Mouse (Mus musculus) adrenal gland, postnatal 36 days (tissue): ENCODE measurements around the gene Thrb. TPM values are rescaled to one million over a fixed set of nuclear protein-coding genes. Genes with fewer than 3 reads are reported as not detected.

Experiments used
- DNase-seq, 2 experiments: peaks; one replicate each; pipeline ENCODE4 v3.0.0; 2021; ENCODE audit warnings: mixed read lengths in 1 of 2
- total RNA-seq, 2 experiments: library from RNA; stranded (reverse); gene quantifications; 2 replicates each; pipeline ENCODE4 v1.2.3; 2021

Thrb gene
- total RNA-seq, 2 experiments from 2014 or later: 26.5 to 102 TPM

DNA sequence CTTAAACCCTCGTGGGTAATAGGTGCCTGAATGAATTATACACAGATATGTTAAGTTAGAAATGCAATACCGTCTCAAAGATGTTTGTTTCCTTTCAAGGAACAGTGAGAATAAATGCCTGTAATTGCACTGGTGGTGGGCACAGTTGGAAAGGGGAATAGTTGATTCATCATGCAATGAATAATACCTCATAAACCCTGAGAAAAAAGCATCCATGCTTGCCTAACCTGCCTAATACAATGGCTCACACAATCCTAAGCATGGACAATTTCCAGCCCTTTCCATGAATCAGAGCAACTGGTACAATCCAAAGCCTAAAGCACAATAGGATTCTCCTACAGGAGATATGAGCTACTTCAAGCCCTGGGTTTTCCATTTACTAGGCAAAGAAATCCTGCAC, 299.8 kb downstream of the Thrb start:
- DNase-seq: no peak

DNA sequence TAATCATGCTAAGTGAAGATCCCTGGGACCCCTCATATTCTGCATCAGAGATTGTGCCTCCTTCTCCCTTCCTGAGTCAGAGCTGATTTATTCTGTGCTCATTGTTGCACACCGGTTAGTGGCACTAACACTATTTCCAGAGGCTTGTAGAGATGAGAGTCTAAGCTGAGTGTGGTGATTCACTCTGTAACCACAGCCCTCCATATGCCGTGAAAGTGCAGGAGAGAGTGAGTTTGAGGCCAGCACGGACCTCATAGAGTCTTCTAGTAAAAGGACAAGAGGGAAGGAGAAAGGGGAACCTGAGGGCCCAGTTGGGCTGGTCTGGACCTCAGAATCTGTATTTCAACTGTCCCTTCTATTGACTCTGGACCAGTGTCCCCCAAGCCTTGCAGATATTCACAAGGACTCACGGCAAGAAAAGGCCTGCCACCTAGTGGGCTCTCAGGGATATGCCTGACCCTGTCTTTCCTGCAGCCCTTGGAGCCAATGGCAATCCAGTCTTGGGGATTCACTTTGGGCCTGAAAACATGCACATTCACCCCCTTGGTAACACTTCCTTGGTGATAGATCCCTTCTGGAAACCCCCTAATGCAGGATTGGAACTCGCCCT, 307.2 kb downstream of the Thrb start:
- peak; percentile 48 to 70 for DNase-seq

DNA sequence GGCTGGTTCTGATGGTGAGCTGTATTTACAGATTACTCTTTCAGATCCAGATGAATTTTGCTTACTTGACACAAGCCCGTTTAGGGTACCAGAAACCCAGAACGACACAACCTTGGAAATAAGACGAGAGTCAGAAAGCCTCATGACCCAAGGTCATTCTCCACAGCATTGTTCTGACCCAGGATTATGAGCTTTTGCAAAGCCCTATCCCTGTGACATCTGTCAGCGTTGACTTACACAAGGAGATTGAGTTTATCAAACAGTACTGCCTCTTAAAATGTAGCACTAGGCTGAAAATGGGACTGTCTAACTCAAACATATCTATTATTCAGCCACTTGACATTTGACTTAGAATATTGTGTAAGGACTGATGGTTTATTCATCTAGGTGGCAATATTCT, 312.1 kb downstream of the Thrb start:
- no peak for DNase-seq

DNA sequence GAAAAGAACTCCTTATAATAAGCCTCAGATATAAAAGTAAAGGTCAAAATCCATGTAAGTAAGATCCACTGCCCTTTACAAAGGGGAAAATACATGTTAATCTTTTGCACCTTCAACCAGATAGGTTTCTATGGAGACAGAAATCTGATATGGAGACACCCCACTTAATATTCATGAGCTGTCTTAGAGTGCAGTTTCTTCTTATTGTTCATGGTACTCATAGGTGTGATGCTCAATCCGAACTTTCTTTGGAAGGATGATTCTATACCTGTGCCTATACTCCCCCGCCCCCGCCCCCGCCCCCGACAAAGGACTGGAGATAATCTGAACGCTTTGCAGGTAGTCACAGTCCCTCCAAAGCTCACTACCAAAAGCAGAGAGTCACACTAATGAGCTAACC, 312.6 kb downstream of the Thrb start:
- DNase-seq: no peak

- DNase-seq: no peak
These were observed 315.7 kb downstream of the Thrb start for GRCm38 (mm10) chr14:17975786-17976185.

GRCm38 (mm10) chr14:17978259-17978658, 318.2 kb downstream of the Thrb start:
- no peak for DNase-seq

- no peak for DNase-seq
These were observed 321.2 kb downstream of the Thrb start for GRCm38 (mm10) chr14:17981258-17981657.

DNA sequence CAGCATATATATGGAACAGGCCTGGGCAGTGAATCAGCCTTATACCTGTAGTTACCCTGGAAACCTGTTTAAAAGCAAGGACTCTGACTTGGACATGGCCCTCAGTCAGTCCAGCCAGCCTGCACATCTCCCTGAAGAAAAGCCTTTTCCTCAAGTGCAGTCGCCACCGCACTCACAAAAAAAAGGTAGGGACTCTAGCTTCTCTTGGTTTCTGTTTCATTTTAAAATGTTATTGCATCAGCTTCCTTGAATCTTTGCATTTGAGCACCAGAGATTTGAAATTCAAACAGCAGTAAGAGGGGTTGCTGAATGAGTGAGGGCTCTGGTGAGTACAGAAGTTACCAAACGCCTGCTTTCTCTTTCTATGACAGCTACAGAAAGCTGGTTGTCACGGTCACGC, 322.0 kb downstream of the Thrb start:
- DNase-seq: no peak

DNA sequence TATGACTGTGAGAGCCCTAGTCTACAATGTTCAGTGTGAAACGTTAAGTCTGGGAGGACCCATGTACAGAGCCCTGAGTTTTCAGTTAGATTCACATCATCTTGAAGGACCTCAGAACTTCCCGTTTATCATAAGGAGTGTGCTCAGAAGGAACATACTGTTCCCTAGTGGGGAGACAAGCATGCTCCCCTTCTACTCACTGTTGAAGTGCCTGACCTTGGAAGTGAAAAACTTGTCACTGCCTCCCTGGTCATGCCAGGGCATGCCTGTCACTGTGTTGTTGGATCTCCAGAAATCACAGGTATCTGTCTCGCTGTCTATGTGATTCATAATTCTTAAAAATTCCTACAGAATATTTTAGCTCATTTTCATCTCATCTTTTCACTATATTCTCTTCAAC, 323.3 kb downstream of the Thrb start:
- DNase-seq: peak in 1 of 2 experiments; percentile 12

DNA sequence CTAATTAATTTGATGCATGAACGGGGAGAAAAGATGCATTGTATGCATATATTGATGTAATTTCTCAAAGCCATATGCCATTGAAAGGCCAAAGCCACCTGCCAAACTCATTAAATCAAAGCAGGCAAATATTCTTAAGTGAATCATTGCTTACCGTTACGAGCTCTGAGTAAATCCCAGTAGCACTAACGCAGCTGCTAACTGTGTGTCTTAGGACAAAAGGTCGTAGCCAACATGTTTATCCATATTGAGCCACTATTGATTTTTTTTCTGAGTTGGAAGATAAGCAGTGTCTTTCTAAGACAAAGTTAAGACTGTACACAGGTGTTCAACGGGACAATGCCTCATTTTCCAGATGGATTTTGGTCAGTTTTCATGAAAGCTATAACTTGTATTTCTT, 323.8 kb downstream of the Thrb start:
- no peak for DNase-seq

DNA sequence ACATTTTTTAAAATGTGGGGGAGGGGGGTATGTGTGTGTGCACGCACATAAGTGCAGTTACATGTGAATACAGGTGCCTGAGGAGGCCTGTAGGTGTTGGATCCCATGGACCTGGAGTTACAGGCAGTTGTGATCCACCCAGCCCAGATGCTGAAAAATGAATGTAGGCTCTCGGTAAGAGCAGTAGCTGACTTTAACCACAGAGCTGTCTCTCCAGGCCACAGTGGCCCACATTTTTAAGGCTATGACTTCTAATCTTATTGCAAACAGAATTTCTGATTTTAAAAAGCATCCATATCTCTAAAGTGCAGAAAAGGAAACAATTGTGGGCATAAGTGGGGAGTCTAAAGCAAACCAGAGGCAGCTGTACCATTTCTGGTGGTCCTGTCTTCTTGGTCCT, 328.5 kb downstream of the Thrb start:
- DNase-seq: no peak

- DNase-seq: peak in 1 of 2 experiments; percentile 11
These were observed 329.1 kb downstream of the Thrb start for GRCm38 (mm10) chr14:17989182-17989581.

DNA sequence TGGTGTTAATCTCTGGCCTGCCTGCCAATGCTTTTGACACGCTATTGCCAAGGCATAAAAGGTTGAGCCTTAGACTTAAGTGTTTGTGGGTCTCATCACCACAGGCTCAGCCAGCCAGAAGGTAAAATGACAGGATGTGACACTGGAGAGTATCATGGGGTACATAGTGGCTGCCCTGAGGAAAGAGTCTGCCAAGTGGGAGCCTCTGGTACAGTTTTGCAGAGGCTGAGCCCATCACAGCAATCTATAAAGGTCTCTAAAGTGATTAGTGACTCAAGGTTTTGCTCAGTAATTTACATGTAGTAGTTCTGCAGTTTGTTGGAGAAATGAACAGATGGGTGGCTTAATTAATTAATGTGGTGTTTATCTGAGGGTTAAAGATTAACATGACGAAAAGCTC, 330.1 kb downstream of the Thrb start:
- no peak for DNase-seq

GRCm38 (mm10) chr14:18001886-18002285, 341.8 kb downstream of the Thrb start:
- no peak for DNase-seq

DNA sequence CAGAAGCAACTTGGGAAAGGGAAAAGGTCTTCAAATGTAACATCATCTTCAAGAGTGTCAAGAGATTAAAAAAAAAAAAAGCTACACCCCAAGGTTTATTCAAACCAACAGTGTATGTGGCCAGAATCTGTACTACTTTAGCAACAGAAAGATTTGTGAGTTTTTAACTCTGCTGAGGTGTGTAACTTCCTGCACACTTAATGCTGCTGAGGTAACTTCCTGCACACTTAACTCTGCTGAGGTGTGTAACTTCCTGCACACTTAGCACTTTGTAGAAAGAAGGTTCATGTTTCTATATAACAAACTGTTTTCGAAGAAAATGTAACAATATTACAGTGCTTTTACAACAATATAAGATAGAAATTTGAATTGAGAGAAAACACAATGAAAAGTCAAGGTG, 343.6 kb downstream of the Thrb start:
- no peak for DNase-seq

GRCm38 (mm10) chr14:18008524-18008923, 348.5 kb downstream of the Thrb start:
- no peak for DNase-seq

GRCm38 (mm10) chr14:18016604-18017003, 356.5 kb downstream of the Thrb start:
- no peak for DNase-seq

- no peak for DNase-seq
These were observed 360.1 kb downstream of the Thrb start for GRCm38 (mm10) chr14:18020128-18020527.

- DNase-seq: peak; percentile 11 to 14
These were observed 360.6 kb downstream of the Thrb start for GRCm38 (mm10) chr14:18020636-18021035.

DNA sequence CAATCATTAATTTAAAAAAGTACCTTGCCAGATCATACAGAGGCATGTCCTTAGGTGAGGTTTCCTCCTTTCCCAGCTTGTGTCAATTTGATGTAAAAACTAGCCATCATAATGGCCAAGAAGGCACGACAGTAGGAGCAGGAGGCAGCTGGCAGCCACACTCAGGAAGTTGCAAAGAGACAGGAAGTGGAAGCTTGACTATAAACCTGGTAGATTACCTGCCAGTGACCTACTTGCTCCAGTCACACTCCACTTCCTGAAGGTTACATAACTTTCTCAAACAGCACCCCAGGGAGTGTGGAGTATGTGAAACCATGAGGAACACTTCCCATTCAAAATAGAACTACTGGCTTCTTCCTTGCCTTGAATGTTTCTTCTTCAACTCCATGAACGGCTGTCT, 361.7 kb downstream of the Thrb start:
- DNase-seq: no peak

- no peak for DNase-seq
These were observed 362.3 kb downstream of the Thrb start for GRCm38 (mm10) chr14:18022351-18022750.

GRCm38 (mm10) chr14:18027867-18028266, 367.8 kb downstream of the Thrb start:
- no peak for DNase-seq

DNA sequence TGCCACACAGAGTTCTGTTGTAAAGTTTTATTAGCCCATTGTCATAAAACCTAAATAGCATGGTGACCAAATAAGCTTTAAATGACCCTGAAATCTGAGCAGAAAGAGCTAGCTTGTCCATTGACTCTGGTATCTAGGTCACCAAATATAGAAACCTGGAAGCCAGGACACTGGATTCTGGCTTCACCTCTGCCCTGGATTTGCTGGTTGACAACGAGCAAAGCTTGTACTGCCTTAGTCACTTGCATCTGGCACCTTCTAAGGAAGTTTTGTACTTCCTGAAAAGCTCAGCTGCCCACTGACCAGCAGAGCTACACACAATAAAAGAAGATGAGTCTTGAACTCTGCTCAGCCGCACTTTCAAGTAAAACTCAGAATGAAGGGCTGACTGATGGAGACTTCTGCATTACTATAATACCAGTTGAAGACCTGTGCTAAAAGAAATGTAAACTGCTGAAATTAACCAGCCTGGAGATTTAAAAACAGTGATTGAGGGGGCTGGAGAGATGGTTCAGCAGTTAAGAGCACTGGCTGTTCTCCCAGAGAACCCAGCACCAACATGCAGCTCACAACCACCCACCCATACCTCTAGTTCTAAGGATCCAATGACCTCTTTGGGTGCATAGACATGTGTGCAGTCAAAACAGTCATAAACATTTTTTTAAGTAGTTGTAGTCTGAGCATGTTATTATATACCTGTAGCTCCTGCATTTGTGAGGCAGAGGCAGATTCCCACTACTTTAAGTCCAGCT, 369.3 kb downstream of the Thrb start:
- no peak for DNase-seq

DNA sequence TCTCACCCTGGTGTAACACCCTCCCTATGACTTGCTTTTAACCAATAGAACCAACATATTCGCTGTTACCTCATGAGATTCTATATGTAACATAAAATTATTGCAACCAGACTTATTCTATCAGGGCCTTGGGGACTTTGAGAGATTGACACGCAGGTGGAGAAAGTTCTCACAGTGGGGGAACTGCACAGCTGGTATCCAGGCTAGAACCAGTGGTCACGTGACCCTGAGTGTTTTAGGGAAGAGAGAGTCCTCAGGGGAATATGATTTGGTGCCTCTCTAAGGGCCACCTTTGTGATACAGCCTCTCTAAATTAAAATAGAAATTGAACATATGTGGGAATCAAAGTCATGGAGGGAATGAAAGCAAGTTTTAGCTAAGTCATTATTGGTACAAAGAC, 371.9 kb downstream of the Thrb start:
- no peak for DNase-seq
